Mouse (Mus musculus) lung, embryonic 15.5 days (tissue): Measurements from ENCODE around the gene Scnn1a. TPM values are rescaled to one million over a fixed set of nuclear protein-coding genes. Genes with fewer than 3 reads are reported as not detected.

ENCODE experiments used
- ATAC-seq: fragments of 200-750 bp; cut with Nextera tagmentation; 2 replicates; pipeline ENCODE4 v1.8.0; 2017; ENCODE audit warnings: moderate number of reproducible peaks, borderline replicate concordance; ENCODE audit not compliant: low FRiP score, low TSS enrichment; ENCODE audit errors: extremely low read depth
- H3K27ac ChIP-seq: fragments of 300-500 bp; sonication (generic); 2 replicates; pipeline ENCODE4 v1.5.1; 2015; ENCODE audit warnings: moderate library complexity, mild to moderate bottlenecking, inconsistent platforms
- H3K27me3 ChIP-seq: fragments of 300-500 bp; sonication (generic); 2 replicates; pipeline ENCODE4 v1.6.1; 2015; ENCODE audit warnings: inconsistent platforms
- H3K36me3 ChIP-seq: fragments of 300-500 bp; sonication (generic); 2 replicates; pipeline ENCODE4 v1.6.1; 2015; ENCODE audit warnings: inconsistent platforms
- H3K4me1 ChIP-seq: fragments of 300-500 bp; sonication (generic); 2 replicates; pipeline ENCODE4 v1.6.1; 2015; ENCODE audit warnings: inconsistent platforms
- H3K4me2 ChIP-seq: fragments of 300-500 bp; sonication (generic); 2 replicates; pipeline ENCODE4 v1.6.1; 2015; ENCODE audit warnings: inconsistent platforms, mild to moderate bottlenecking, moderate library complexity
- H3K4me3 ChIP-seq: fragments of 300-500 bp; sonication (generic); 2 replicates; pipeline ENCODE4 v1.5.1; 2015; ENCODE audit warnings: mild to moderate bottlenecking, inconsistent platforms
- H3K9ac ChIP-seq: fragments of 300-500 bp; sonication (generic); 2 replicates; pipeline ENCODE4 v1.6.1; 2015; ENCODE audit warnings: inconsistent platforms
- H3K9me3 ChIP-seq: fragments of 300-500 bp; sonication (generic); 2 replicates; pipeline ENCODE4 v1.6.1; 2016; ENCODE audit warnings: inconsistent platforms
- WGBS: fragments of 180-500 bp; shearing (Covaris S2); methylation state at CpG from one replicate; pipeline ENCODE4 v1.1.7; 2015; 5-methylcytosine and 5-hydroxymethylcytosine counted together
- polyA plus RNA-seq: library from polyadenylated mRNA; unstranded; fragments of >200 nt; fragmentation: Nextera tagmentation; extraction: Ambion mirVana; gene quantifications from 2 replicates; pipeline ENCODE4 v1.2.1, GENCODE M21; 2015

Scnn1a gene
- polyA plus RNA-seq, 1 experiment from 2014 or later, result 5.8 TPM

GRCm38 (mm10) chr6:125366133-125366532 lies 45.7 kb downstream of the Scnn1a start:
- Histone ChIP-seq H3K4me1 (peaks cover 33% of the 10 kb centered on the region), H3K27ac (no peak overlapping the region), H3K4me2 (no peak overlapping the region), H3K27me3 (no peaks in the 10 kb centered on the region), H3K9me3 (no peaks in the 10 kb centered on the region), H3K9ac (no peak overlapping the region), H3K4me3 (no peak overlapping the region), H3K36me3 (peaks cover 17% of the 10 kb centered on the region)
- whole genome bisulfite sequencing, result 67% methylated on average over 1 of the region's 1 CpGs
- no peak for ATAC-seq

- peak; percentile 13; the same call in 1 of the 2 replicates for ATAC-seq
- Histone ChIP-seq H3K4me2 (no peak overlapping the region), H3K4me1 (peaks cover 24% of the 10 kb centered on the region; the same call in 1 of the 2 replicates), H3K9me3 (no peaks in the 10 kb centered on the region), H3K4me3 (no peak overlapping the region), H3K27ac (peak overlapping the region; percentile 74), H3K9ac (no peak overlapping the region), H3K27me3 (no peaks in the 10 kb centered on the region; the same call in 1 of the 2 replicates), H3K36me3 (no peaks in the 10 kb centered on the region)
- WGBS, result 29% methylated on average over 4 of the region's 4 CpGs
These were observed 47.4 kb downstream of the Scnn1a start for GRCm38 (mm10) chr6:125367758-125368371.

- WGBS, result 55% methylated on average over 6 of the region's 6 CpGs
These were observed 56.6 kb downstream of the Scnn1a start for GRCm38 (mm10) chr6:125377042-125377441.

GRCm38 (mm10) chr6:125377582-125378451 lies 57.4 kb downstream of the Scnn1a start:
- Histone ChIP-seq H3K4me3 (no peak overlapping the region), H3K9ac (no peak overlapping the region), H3K9me3 (no peaks in the 10 kb centered on the region), H3K4me2 (peak overlapping the region; percentile 22; the same call in 1 of the 2 replicates), H3K27ac (no peak overlapping the region; the same call in 1 of the 2 replicates), H3K36me3 (no peaks in the 10 kb centered on the region), H3K4me1 (peaks cover 32% of the 10 kb centered on the region), H3K27me3 (peaks cover 55% of the 10 kb centered on the region)
- 33% methylated on average over 16 of the region's 16 CpGs for WGBS
- peak; percentile 66 for ATAC-seq

More at GRCm38 (mm10) chr6:125377042-125377441, 56.6 kb downstream of the Scnn1a start:
- no peak for ATAC-seq
- H3K4me2 ChIP-seq, result no peak overlapping the region
- H3K9ac ChIP-seq, result no peak overlapping the region
- no peak overlapping the region for H3K4me3 ChIP-seq
- H3K27me3 ChIP-seq, result peaks cover 47% of the 10 kb centered on the region
- peaks cover 32% of the 10 kb centered on the region for H3K4me1 ChIP-seq
- H3K9me3 ChIP-seq, result no peaks in the 10 kb centered on the region
- H3K27ac ChIP-seq, result no peak overlapping the region
- no peaks in the 10 kb centered on the region for H3K36me3 ChIP-seq

- Histone ChIP-seq H3K4me2 (0 out of 2 replicates have a peak overlapping the region, but pooled peaks have one; percentile 22), H3K4me1 (peaks cover 32% of the 10 kb centered on the region), H3K36me3 (no peaks in the 10 kb centered on the region), H3K9ac (no peak overlapping the region), H3K27me3 (peaks cover 52% of the 10 kb centered on the region), H3K9me3 (no peaks in the 10 kb centered on the region), H3K27ac (no peak overlapping the region), H3K4me3 (no peak overlapping the region)
- ATAC-seq, result no peak; the same call in 1 of the 2 replicates
- WGBS, result 27% methylated on average over 6 of the region's 6 CpGs
These were observed 58.2 kb downstream of the Scnn1a start for GRCm38 (mm10) chr6:125378621-125379020.

- no peak for ATAC-seq
- 7% methylated on average over 9 of the region's 9 CpGs for WGBS
- no peak overlapping the region for H3K9ac ChIP-seq
These were observed 59.3 kb downstream of the Scnn1a start for GRCm38 (mm10) chr6:125379781-125380180.

GRCm38 (mm10) chr6:125380372-125381360 lies 60.2 kb downstream of the Scnn1a start, which contains the start of gene Plekhg6:
Gene Plekhg6 (minus strand): TSS chr6:125380793.
- Histone ChIP-seq H3K27me3 (peaks cover 51% of the 10 kb centered on the region), H3K9me3 (no peaks in the 10 kb centered on the region), H3K27ac (no peak within 1 kb of the TSS), H3K4me1 (peaks cover 32% of the 10 kb centered on the region), H3K9ac (0 out of 2 replicates have a peak within 1 kb of the TSS, but pooled peaks have one; percentile 3), H3K4me2 (peak within 1 kb of the TSS; percentile 62), H3K4me3 (peak within 1 kb of the TSS; percentile 35), H3K36me3 (no peaks in the 10 kb centered on the region)
- no peak for ATAC-seq
- 8% methylated on average over 40 of the region's 40 CpGs for WGBS

More at GRCm38 (mm10) chr6:125379781-125380180, 59.3 kb downstream of the Scnn1a start:
- H3K9me3 ChIP-seq, result no peaks in the 10 kb centered on the region
- no peak overlapping the region for H3K27ac ChIP-seq
- H3K4me3 ChIP-seq, result peak overlapping the region; percentile 35
- H3K4me2 ChIP-seq, result peak overlapping the region; percentile 62
- H3K4me1 ChIP-seq, result peaks cover 32% of the 10 kb centered on the region
- H3K27me3 ChIP-seq, result peaks cover 51% of the 10 kb centered on the region
- H3K36me3 ChIP-seq, result no peaks in the 10 kb centered on the region

- ATAC-seq, result no peak
- Histone ChIP-seq H3K27me3 (peaks cover 51% of the 10 kb centered on the region), H3K27ac (no peak overlapping the region), H3K9me3 (no peaks in the 10 kb centered on the region), H3K36me3 (no peaks in the 10 kb centered on the region), H3K9ac (no peak overlapping the region), H3K4me1 (peaks cover 31% of the 10 kb centered on the region), H3K4me2 (no peak overlapping the region), H3K4me3 (no peak overlapping the region)
- 72% methylated on average over 2 of the region's 2 CpGs for WGBS
These were observed 61.6 kb downstream of the Scnn1a start for GRCm38 (mm10) chr6:125382024-125382423.

- Histone ChIP-seq H3K36me3 (no peaks in the 10 kb centered on the region), H3K9me3 (no peaks in the 10 kb centered on the region), H3K4me3 (no peak overlapping the region), H3K27ac (no peak overlapping the region), H3K4me1 (peaks cover 5% of the 10 kb centered on the region; the same call in 1 of the 2 replicates), H3K9ac (no peak overlapping the region), H3K27me3 (peaks cover 26% of the 10 kb centered on the region), H3K4me2 (no peak overlapping the region)
- 66% methylated on average over 11 of the region's 11 CpGs for WGBS
- ATAC-seq, result no peak
These were observed 64.9 kb downstream of the Scnn1a start for GRCm38 (mm10) chr6:125385066-125385974.

GRCm38 (mm10) chr6:125386080-125386479 lies 65.6 kb downstream of the Scnn1a start:
- 43% methylated on average over 6 of the region's 6 CpGs for WGBS

More at GRCm38 (mm10) chr6:125386080-125386479, 65.6 kb downstream of the Scnn1a start:
- Histone ChIP-seq H3K4me2 (no peak overlapping the region), H3K9ac (no peak overlapping the region), H3K9me3 (no peaks in the 10 kb centered on the region), H3K4me3 (no peak overlapping the region), H3K36me3 (no peaks in the 10 kb centered on the region), H3K27me3 (peaks cover 19% of the 10 kb centered on the region), H3K4me1 (no peaks in the 10 kb centered on the region), H3K27ac (no peak overlapping the region)
- no peak for ATAC-seq
